Comparison of ENCODE assay signal across 8 mouse cellular contexts in genomic region chr16:96081331-96081730, GRCm38 (mm10). TPM values are rescaled to one million over a fixed set of nuclear protein-coding genes. Genes with fewer than 3 reads are reported as not detected.
DNase-seq lines count a peak whose midpoint lies in the region; ATAC-seq and TF ChIP-seq lines count a peak whose summit lies in the region.

No protein-coding gene starts in this region.

- TF ChIP-seq CTCF in thymus, adult 2 months (IDR thresholded peaks at IDR 0.05; ENCODE audit: borderline replicate concordance, control insufficient read depth, extremely low read depth, insufficient read depth, low read length, poor library complexity) = no peak

- ATAC-seq in forebrain, embryonic 16.5 days = peak; percentile 86

- H3K4me3 ChIP-seq in forebrain, embryonic 16.5 days (replicated peaks; ENCODE audit: low read length) = peak overlapping the region; percentile 94
- H3K4me3 ChIP-seq in thymus, adult 2 months (ENCODE audit: control insufficient read depth, insufficient read depth, low read length) = peak overlapping the region; percentile 95

- 1% methylated on average over 17 of the region's 28 CpGs for WGBS in forebrain, embryonic 16.5 days
- under 1% methylated on average over 26 of the region's 28 CpGs for WGBS in thymus, adult 2 months

- H3K9ac ChIP-seq in forebrain, embryonic 16.5 days (replicated peaks; ENCODE audit: low read depth, low read length) = peak overlapping the region; percentile 91

- peak overlapping the region; percentile 70 for H3K4me2 ChIP-seq in forebrain, embryonic 16.5 days (ENCODE audit: low read length)

- H3K9me3 ChIP-seq in forebrain, embryonic 16.5 days (ENCODE audit: control insufficient read depth, low read length) = no peaks in the 10 kb centered on the region

- peak overlapping the region; percentile 91 for H3K27ac ChIP-seq in forebrain, embryonic 16.5 days (ENCODE audit: low read length)
- peak overlapping the region; percentile 74 for H3K27ac ChIP-seq in thymus, adult 2 months (ENCODE audit: control insufficient read depth, insufficient read depth, low read length)

- no peaks in the 10 kb centered on the region for H3K27me3 ChIP-seq in forebrain, embryonic 16.5 days (replicated peaks; ENCODE audit: control insufficient read depth, insufficient read depth, low read length)
- H3K27me3 ChIP-seq in thymus, adult 2 months (ENCODE audit: control insufficient read depth, insufficient read depth, low read length) = no peaks in the 10 kb centered on the region

- H3K4me1 ChIP-seq in forebrain, embryonic 16.5 days (replicated peaks; ENCODE audit: control insufficient read depth, insufficient read depth, low read length) = peaks cover 13% of the 10 kb centered on the region
- peaks cover 34% of the 10 kb centered on the region for H3K4me1 ChIP-seq in thymus, adult 2 months (replicated peaks; ENCODE audit: control insufficient read depth, insufficient read depth, low read length)

- intact Hi-C loops in heart, postnatal 36 days (cut with DNase I) = no loop called here

- H3K36me3 ChIP-seq in forebrain, embryonic 16.5 days (ENCODE audit: control insufficient read depth, insufficient read depth) = peaks cover 3% of the 10 kb centered on the region
- peaks cover 3% of the 10 kb centered on the region; the same call in 1 of the 2 replicates for H3K36me3 ChIP-seq in thymus, adult 2 months (ENCODE audit: control insufficient read depth, insufficient read depth, low read length)

- peak; percentile 65 for DNase-seq in MEL-GATA-1-ER (ENCODE audit: extremely low read depth, low read depth)
- DNase-seq in cerebellum, adult 18-20 months = peak; percentile 84 to 95
- DNase-seq in heart, postnatal 36 days = peak; percentile 93
- peak; percentile 84 to 97 for DNase-seq in layer of hippocampus, adult 18-20 months (ENCODE audit: low spot score in 2 of 2)
- DNase-seq in lung, adult 18-20 months = peak; percentile 92 to 94
- peak; percentile 80 for DNase-seq in ovary, adult 18-20 months (ENCODE audit: low spot score)
- peak; percentile 92 for DNase-seq in thymus, adult 2 months

- peak; percentile 49; the same call in 1 of the 2 replicates for TF ChIP-seq POLR2A in thymus, adult 2 months (IDR thresholded peaks at IDR 0.05; ENCODE audit: control insufficient read depth, extremely low read depth, insufficient read depth, low read length, poor library complexity)

RNA-seq across cellular contexts. Expression of gene Brwd1, which starts 1.0 kb away (rescaled TPM):
- polyA plus RNA-seq in forebrain, embryonic 16.5 days (2015; fragmentation: Nextera tagmentation; extraction: Ambion mirVana) = 218 and 229 TPM in 2 replicates
- 10 to 100 TPM; 74.1 to 89.9 TPM for total RNA-seq in heart, postnatal 36 days (2021)
- total RNA-seq in layer of hippocampus, adult 18-20 months (2021) = 100 to 1,000 TPM; 126 to 128 TPM
- polyA plus RNA-seq in thymus, adult 2 months (2012; rRNA removed) = 48.5 and 62.1 TPM in 2 replicates

RNA-seq across cellular contexts. Expression of gene Hmgn1, which starts 46.2 kb away (rescaled TPM):
- 432 and 519 TPM in 2 replicates for polyA plus RNA-seq in forebrain, embryonic 16.5 days (2015; fragmentation: Nextera tagmentation; extraction: Ambion mirVana)
- 10 to 100 TPM; 45.2 to 52.8 TPM for total RNA-seq in heart, postnatal 36 days (2021)
- total RNA-seq in layer of hippocampus, adult 18-20 months (2021) = 10 to 100 TPM; 82.6 to 83.8 TPM
- 28.5 and 31.4 TPM in 2 replicates for polyA plus RNA-seq in thymus, adult 2 months (2012; rRNA removed)

Comparison
In these comparisons a context has a peak if more than half of its experiments do, and no peak if none do; other contexts are left out.
1. Peak in every context shown above with its lines: DNase-seq, ATAC-seq, H3K4me3 ChIP-seq and H3K27ac ChIP-seq.